Mouse (Mus musculus) embryonic fibroblast, embryonic 13.5 days (primary cell): ENCODE results near the gene Scamp4. TPM values are rescaled to one million over a fixed set of nuclear protein-coding genes. Genes with fewer than 3 reads are reported as not detected.

Experiments used
- H3K27ac ChIP-seq: 2 replicates; pipeline ENCODE4 v1.5.1; 2012; ENCODE audit warnings: low read length, control low read depth, inconsistent platforms; ENCODE audit not compliant: insufficient read depth
- H3K4me1 ChIP-seq: 2 replicates; pipeline ENCODE4 v1.6.1; 2011; ENCODE audit warnings: low read length; ENCODE audit not compliant: control insufficient read depth, insufficient read depth
- H3K4me3 ChIP-seq: 2 replicates; pipeline ENCODE4 v1.5.1; 2011; ENCODE audit warnings: mild to moderate bottlenecking, control low read depth, low read length; ENCODE audit not compliant: insufficient read depth
- CTCF ChIP-seq: IDR thresholded peaks from 2 replicates; pipeline ENCODE4 v1.5.1; 2011; ENCODE audit warnings: mild to moderate bottlenecking, control low read depth, low read length, moderate library complexity, borderline replicate concordance; ENCODE audit not compliant: insufficient read depth
- POLR2A ChIP-seq: IDR thresholded peaks from 2 replicates; pipeline ENCODE4 v1.6.1; 2011; ENCODE audit warnings: low read depth, mild to moderate bottlenecking, control low read depth, low read length, moderate library complexity
- polyA plus RNA-seq: library from polyadenylated mRNA; stranded (reverse); fragments of >200 nt; gene quantifications from 2 replicates; pipeline ENCODE4 v1.2.4, GENCODE M21; 2011; ENCODE audit warnings: low read depth; ENCODE audit not compliant: missing spikeins, insufficient read length

The Scamp4 gene
- polyA plus RNA-seq, 1 experiment: 62.2 TPM

GRCm38 (mm10) chr10:80568876-80569275 lies 33.8 kb upstream of the Scamp4 start:
- TF ChIP-seq CTCF (no peak), POLR2A (no peak)
- Histone ChIP-seq H3K4me1 (no peaks in the 10 kb centered on the region), H3K27ac (no peak overlapping the region)

GRCm38 (mm10) chr10:80569664-80570066 lies 33.0 kb upstream of the Scamp4 start:
- no peak overlapping the region for H3K27ac ChIP-seq
- TF ChIP-seq CTCF (no peak), POLR2A (no peak)
- H3K4me3 ChIP-seq: no peak overlapping the region
- no peaks in the 10 kb centered on the region for H3K4me1 ChIP-seq

More at GRCm38 (mm10) chr10:80568876-80569275, 33.8 kb upstream of the Scamp4 start:
- no peak overlapping the region for H3K4me3 ChIP-seq

DNA sequence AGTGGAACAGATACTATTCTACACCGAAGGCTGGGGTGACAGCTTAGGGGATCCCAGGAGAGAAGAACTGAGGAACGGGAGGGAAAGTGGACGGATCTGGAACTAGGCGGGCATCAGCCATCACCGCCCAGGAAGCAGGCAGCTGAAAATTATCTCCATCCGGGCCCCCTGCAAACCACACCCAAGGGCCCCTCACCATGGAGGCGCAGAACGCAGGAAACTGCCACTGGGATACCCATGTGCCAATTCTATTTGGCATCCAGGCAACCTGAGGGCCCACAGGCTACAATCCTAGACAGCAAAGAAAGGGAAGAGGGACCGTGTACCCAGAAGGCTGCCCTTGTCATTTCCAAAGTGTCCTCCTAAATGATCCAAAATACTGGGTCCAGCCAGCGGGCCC lies 32.3 kb upstream of the Scamp4 start:
- Histone ChIP-seq H3K4me1 (no peaks in the 10 kb centered on the region), H3K27ac (no peak overlapping the region), H3K4me3 (no peak overlapping the region)
- TF ChIP-seq CTCF: no peak
- TF ChIP-seq POLR2A: no peak

GRCm38 (mm10) chr10:80570871-80571836 lies 31.5 kb upstream of the Scamp4 start:
- no peaks in the 10 kb centered on the region for H3K4me1 ChIP-seq
- TF ChIP-seq CTCF (no peak), POLR2A (no peak)
- H3K4me3 ChIP-seq: no peak overlapping the region
- no peak overlapping the region for H3K27ac ChIP-seq

- H3K4me1 ChIP-seq: no peaks in the 10 kb centered on the region
- no peak overlapping the region for H3K4me3 ChIP-seq
- no peak overlapping the region for H3K27ac ChIP-seq
- TF ChIP-seq CTCF: no peak
- no peak for TF ChIP-seq POLR2A
Measured at GRCm38 (mm10) chr10:80572477-80572876, 30.2 kb upstream of the Scamp4 start.

DNA sequence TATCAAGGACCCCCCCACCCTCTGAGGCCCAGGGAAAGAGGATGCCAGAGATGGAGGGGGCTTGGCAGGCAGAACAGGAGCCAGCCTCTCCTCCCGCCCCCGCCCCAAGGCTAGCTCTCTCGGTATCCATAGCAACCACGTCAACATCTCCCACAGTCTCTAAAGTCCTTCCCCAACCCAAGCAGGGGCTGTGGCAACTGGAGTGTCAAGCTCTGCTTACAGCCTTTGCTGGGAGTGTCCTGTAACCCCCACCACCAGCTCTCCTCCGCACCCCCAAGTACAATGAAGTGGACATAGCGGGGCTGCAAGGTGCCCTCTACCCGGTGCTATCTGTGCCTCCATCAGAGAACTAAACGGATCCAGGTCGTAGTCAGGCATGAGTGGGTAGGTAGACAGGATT lies 28.7 kb upstream of the Scamp4 start:
- Histone ChIP-seq H3K4me1 (no peaks in the 10 kb centered on the region), H3K27ac (no peak overlapping the region), H3K4me3 (no peak overlapping the region)
- no peak for TF ChIP-seq POLR2A
- TF ChIP-seq CTCF: no peak

GRCm38 (mm10) chr10:80574896-80575295 lies 27.8 kb upstream of the Scamp4 start:
- no peak overlapping the region for H3K27ac ChIP-seq
- peak overlapping the region; percentile 99 for H3K4me3 ChIP-seq
- H3K4me1 ChIP-seq: no peaks in the 10 kb centered on the region
- TF ChIP-seq POLR2A (no peak), CTCF (no peak)

DNA sequence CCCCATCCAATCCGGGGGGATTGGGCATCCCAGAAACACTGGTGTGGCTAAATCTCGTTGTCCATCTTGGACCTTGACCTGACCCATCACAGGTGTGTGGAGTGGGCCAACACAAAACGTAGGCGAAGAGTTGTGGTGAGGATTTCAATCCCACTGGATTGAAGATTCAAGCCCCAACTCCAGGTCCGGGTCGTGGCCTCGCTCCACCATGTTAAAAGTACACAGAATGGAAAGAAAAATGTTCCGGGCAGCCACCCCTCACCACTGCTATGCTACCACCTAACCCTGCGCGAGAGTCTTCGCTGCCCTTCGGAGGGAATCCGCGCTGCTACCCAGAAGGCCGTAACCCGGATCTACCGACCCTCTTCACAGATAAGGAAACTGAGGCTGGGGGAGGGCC lies 26.7 kb upstream of the Scamp4 start:
- no peaks in the 10 kb centered on the region for H3K4me1 ChIP-seq
- peak overlapping the region; percentile 99 for H3K4me3 ChIP-seq
- H3K27ac ChIP-seq: no peak overlapping the region
- TF ChIP-seq POLR2A (no peak), CTCF (no peak)

DNA sequence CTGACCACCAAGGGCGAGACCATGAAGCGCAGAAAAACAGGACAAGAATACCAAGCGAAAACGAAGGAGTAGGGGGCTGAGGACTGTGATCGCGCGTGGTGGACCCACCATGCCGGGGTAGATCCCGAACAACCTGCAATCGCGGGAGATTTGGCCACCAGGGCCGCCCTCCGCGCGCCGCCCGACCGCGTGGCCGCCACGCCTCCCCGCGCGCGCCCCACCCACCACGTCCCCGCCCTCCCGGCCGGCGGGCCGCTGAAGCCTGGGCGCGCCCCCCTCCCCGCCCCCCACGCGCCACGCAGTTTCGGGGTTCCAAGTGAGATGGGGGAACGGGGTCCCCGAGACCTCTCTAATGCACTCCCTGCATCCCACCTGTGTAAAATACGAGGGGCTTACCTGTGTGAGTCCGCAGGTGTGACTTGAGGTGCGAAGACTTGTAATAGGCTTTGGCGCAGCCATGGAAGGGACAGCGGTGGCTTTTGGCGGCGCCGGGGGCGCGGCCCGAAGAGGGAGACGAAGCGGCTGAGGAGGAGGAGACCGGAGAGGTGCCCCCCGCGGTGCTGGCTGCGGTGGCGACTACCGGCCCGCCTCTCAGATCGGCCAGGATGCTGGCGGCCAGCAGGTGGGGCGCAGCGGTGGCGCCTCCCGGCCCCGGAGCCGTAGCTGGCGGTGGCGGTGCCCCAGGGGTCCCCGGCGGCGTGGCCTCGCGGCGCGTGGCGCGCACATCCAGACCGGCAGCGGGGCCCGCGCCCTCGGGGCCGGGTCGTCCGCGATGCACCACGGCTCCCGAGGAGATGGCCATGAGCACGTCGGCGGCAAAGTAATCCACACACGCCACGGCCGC lies 26.1 kb upstream of the Scamp4 start:
- H3K27ac ChIP-seq: peak overlapping the region; percentile 81
- H3K4me1 ChIP-seq: no peaks in the 10 kb centered on the region
- TF ChIP-seq CTCF (no peak), POLR2A (0 out of 2 replicates have a peak, but pooled peaks have one; percentile 44)
- H3K4me3 ChIP-seq: peak overlapping the region; percentile 99
